Mouse (Mus musculus): Measurements from ENCODE around the gene Lrig1.
A peak's percentile ranks its signal among the peaks of the same experiment; 100 is the strongest.

Gene Lrig1

GRCm38 (mm10) chr6:94604546-94604945 is 95.4 kb downstream of the Lrig1 start:
- DNase-seq, result peak; percentile 80

DNA sequence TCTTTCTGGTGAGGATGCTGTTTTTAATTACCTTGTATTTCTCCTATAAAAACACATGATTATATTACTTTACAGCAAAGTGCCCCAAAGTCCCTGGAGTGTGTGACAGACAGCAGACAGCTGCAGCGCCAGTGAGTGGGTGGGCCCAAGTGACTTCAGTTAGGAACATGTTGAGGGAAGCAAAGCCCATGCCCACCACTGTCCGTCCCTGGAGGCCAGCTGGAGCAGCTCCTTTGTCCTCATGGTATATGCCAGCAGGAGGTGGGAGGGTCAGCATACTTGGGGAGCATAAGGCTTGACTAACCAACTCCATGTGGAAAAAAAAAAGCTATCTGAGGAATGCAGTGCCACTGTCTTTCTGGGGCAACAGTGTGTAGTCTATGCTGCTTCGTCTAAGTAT is 95.9 kb downstream of the Lrig1 start:
- DNase-seq, result no peak

- no peak for DNase-seq
Observed at GRCm38 (mm10) chr6:94601811-94602210, 98.1 kb downstream of the Lrig1 start.

DNA sequence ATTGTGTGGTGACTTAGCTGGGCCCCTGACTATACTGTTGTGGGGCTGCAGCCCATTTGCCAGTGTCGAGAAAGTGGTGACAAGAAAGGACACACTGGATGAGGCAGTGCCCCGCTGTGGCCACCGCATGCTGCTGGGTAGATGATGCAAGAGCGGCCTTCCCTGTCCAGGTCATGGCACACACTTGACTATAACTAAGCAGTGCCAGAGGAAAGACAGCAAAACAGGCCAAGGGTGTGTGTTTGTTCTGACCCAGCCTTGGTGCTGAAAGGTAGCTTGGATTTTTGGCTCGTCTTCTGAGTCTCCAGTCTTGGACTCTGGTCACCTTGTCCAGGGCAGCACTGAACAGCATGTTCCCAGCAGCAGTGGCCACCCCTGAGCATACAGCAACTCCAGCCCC is 98.9 kb downstream of the Lrig1 start:
- DNase-seq, result peak; percentile 98

- peak; percentile 79 for DNase-seq
Observed at GRCm38 (mm10) chr6:94599016-94599415, 100.9 kb downstream of the Lrig1 start.

DNA sequence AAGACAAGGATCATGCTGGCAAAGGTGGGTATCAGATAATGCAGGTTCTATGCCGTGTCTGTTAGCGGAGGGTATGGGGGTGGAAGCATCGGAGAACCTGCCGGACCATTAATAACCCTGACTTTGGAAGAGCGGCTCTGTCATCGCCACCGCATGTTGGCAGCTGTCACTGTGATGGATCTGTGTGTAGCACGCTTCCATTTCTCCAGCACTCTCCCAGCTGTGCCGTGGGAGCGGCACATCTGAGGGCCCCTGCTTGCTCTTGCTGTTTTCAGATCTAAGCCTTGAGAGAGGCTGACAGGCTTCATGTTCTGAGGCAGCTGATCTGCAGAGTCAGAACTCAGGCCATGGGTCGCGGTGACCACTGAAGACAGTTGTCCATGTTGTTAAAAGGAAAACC is 101.5 kb downstream of the Lrig1 start:
- peak; percentile 78 for DNase-seq

- DNase-seq, result peak; percentile 87
Observed at GRCm38 (mm10) chr6:94596761-94597485, 103.0 kb downstream of the Lrig1 start.

GRCm38 (mm10) chr6:94596051-94596760 is 103.8 kb downstream of the Lrig1 start:
- DNase-seq, result peak; percentile 93

GRCm38 (mm10) chr6:94595206-94595605 is 104.8 kb downstream of the Lrig1 start:
- peak; percentile 80 for DNase-seq

DNA sequence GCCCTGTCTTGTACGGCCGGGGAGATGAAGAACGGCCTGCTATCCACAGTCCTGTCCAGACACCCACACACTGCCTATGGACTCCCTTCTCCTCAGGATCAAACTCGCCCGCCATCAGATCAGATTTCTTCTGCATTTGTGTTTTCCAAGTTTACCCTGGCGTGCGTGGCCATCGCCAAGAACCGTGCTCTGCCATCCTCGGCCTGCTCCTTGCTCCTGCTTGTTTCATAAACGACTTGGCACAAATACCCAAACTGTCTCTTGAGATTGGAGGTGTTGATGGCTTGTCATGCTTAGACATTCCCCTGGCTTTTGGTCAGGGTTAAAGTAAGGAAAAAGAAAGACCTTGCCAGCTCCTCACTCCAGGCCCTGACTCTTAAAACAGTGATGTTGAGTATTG is 105.2 kb downstream of the Lrig1 start:
- DNase-seq, result peak; percentile 83

DNA sequence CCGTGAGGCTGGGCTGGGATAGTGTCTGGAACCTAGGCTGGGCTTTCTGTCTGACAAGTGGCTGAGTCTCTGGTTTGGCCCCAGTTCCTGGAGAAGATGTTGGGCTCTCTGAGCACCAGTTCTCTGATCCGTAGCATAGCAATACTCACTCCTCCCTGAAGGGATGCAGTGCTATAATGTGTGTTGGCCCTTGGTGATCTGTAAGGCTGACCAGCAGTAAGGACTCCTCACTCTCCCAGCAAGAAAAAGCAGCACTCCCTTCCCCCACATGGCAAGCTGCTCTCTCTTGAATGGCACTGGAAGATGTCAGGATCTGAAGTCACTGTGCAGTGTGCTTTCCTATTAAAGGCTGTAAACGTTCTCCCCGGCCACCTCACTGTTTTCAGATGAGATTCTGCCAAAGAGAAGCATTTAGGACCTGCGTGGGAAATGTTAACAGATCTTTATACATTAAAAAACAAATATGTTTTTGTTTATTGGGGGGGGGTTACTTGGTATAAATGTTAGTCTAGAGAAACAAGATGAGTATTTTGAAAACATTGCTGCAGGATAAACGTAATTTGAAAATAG is 105.8 kb downstream of the Lrig1 start:
- peak; percentile 80 for DNase-seq

DNA sequence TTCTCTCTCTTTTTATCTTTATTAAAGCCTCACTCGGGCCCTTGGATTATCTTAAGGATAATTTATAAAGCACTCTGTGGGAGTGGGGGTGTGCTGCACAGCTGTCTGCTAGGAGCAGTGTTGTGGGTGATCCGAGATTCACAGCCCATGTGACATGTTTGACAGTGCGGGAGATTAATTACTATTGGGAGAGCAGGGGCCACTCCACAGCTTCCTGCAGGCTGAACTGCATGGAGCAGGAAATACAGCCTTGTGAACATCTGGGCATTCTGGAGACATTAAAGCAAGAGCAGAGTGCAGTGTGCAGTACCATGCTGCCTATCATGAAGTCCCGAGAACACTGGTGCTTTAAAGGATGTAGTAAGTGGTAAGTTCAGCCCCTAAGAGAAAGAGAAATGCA is 107.2 kb downstream of the Lrig1 start:
- peak; percentile 83 for DNase-seq

- peak; percentile 95 for DNase-seq
Observed at GRCm38 (mm10) chr6:94592243-94592642, 107.7 kb downstream of the Lrig1 start.

GRCm38 (mm10) chr6:94588365-94588764 is 111.6 kb downstream of the Lrig1 start:
- DNase-seq, result peak; percentile 84

GRCm38 (mm10) chr6:94584976-94585375 is 115.0 kb downstream of the Lrig1 start:
- peak; percentile 74 for DNase-seq

GRCm38 (mm10) chr6:94584147-94584695 is 115.7 kb downstream of the Lrig1 start:
- DNase-seq, result no peak

GRCm38 (mm10) chr6:94582055-94582454 is 117.9 kb downstream of the Lrig1 start:
- peak; percentile 77 for DNase-seq

DNA sequence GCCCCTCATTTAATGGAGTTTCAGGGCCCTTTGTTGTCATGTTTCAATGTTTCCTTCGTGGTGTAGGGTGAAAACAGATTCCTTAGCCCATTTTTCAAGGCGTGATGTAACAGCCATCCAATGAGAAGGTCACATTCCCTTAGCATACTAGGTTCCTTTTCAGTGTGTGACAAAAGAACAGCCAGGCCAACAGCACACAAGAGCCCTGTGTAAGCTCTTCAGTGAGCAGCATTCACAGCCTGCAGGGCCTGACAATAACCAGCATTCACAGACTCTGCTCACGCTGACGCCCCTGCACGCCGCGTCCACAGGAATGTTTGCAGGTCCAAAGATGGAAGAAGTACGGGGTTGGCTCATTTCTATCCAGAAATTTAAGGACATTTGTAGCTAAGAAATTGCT is 122.0 kb downstream of the Lrig1 start:
- peak; percentile 79 for DNase-seq

GRCm38 (mm10) chr6:94575526-94576166 is 124.3 kb downstream of the Lrig1 start:
- DNase-seq, result peak; percentile 70

DNA sequence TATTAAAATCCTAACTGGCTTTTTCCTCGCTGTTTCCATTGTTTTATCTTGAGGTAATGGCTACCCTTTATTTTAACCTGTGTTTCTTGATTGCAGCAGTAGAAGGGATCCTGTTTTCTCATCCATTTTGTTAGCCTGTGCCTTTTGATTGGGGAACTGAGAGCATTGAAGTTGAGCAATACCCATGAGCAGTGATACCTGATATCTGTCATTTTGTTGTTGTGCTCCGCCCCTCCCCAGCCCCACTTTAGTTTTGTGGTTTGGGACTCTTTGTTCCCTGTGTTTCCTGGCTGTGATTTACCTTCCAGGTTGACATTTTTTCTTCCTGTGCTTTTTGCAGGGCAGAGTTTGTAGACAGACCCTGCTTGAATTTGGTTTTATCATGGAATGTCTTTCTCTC is 131.9 kb downstream of the Lrig1 start:
- peak; percentile 53 for DNase-seq

GRCm38 (mm10) chr6:94565766-94566165 is 134.2 kb downstream of the Lrig1 start:
- DNase-seq, result no peak

DNA sequence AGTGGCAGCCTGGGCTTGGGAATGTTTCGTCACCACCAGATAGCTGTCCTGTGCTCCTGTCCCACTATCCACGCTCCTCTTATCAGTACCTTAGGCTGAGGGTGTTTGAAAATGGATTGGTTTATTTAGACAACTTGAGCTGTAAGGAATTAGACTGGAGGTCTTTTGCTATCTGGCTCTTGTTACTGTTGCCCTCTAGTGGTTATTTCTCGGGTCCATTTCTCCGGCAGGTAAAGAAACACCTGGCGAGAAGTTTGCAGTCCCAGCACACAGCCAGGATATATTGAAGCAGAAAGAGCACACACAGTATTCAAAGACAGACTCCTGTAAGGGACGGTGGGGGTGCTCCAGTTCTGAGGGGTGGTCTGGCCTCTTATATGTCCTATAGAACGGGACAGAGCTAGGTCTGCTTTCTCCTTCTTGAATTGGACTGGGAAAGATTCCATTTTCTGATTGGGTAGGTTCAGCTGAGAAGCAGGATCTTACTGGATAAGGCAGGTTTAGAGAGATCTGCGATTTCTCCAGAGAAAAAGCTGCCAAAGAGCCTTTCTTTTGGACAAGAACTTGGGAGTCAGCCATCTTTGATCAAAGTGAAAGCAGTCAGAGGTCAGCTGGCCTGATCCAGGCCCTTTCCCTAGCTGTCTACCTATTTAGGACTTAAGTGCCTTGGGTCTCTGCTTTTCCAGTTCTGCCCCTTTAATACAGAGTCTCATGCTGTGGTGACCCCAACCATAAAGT is 136.6 kb downstream of the Lrig1 start:
- DNase-seq, result peak; percentile 55

DNA sequence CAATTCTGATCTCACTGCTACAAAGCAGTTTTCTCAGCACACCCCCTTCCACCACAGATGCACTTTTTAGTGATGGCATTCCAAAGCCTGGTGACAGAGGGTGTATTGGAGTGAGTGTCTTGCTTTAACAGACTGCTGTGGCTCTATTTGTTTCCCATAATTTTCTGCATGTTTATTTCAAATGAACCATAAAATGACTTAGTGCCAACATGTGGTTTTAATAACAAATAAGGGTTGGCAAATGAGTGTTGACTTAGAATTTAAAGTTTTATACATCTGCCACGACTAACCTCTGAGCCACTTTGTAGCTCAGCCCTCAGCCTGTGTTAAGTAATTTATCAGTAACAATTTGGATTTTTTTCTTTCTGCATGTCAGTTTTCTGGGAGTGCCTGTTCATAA is 138.6 kb downstream of the Lrig1 start:
- DNase-seq, result peak; percentile 29

Data from heart, adult 11 months (tissue).